ENCODE assay signal across 8 mouse cellular contexts in the genomic region with DNA sequence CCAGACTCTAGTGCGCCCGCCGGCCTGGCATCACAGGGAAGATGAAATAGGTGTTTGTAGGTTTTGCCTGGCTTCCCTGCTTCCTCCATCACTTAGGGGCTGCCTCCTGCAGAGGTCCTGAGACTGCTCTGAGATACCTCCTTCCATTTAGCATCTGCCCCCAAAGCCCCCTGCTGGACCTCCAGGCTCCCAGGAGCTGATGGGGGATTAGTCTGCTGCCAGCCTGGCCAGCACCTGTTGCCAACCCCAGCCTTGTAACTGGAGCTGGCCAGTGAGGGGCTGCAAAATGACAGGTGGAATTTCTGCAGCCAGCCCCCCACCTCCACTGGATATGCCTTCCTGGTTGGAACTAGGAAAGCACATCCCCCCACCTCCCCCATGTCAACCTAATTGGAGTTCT. TPM values are rescaled to one million over a fixed set of nuclear protein-coding genes. Genes with fewer than 3 reads are reported as not detected.
A peak's percentile ranks its signal among the peaks of the same experiment; 100 is the strongest.
DNase-seq lines count a peak whose midpoint lies in the region; ATAC-seq and TF ChIP-seq lines count a peak whose summit lies in the region.

No protein-coding gene starts in this region.

- H3K27ac ChIP-seq in lung, postnatal 0 days (ENCODE audit: low read length) = peak overlapping the region; percentile 98

- H3K27me3 ChIP-seq in lung, postnatal 0 days (replicated peaks; ENCODE audit: insufficient read depth, low read length) = no peaks in the 10 kb centered on the region

- TF ChIP-seq EP300 in lung, postnatal 0 days (IDR thresholded peaks at IDR 0.05) = no peak

- WGBS in lung, postnatal 0 days = 21% methylated on average over 3 of the region's 3 CpGs

- DNase-seq in kidney, postnatal 10 days = peak; percentile 32
- no peak for DNase-seq in kidney, adult 9 months
- DNase-seq in cerebellum, postnatal 25 days = peak; percentile 54 to 62
- DNase-seq in heart, postnatal 10 days = peak; percentile 32 to 41
- no peak for DNase-seq in lung, postnatal 0 days (ENCODE audit: low spot score)
- DNase-seq in adrenal gland, postnatal 36 days = no peak
- no peak for DNase-seq in left cerebral cortex, postnatal 36 days (ENCODE audit: low spot score in 2 of 2)

- no peaks in the 10 kb centered on the region for H3K36me3 ChIP-seq in lung, postnatal 0 days (ENCODE audit: insufficient read depth, low read length)

- H3K4me1 ChIP-seq in lung, postnatal 0 days (ENCODE audit: insufficient read depth, low read depth, low read length) = peaks cover 64% of the 10 kb centered on the region

- peak overlapping the region; percentile 96 for H3K4me2 ChIP-seq in lung, postnatal 0 days (replicated peaks; ENCODE audit: low read depth, low read length)

- no peak for ATAC-seq in lung, postnatal 0 days
- ATAC-seq in inflammation-experienced regulatory T-cells, adult 6 months = no peak

- peak overlapping the region; percentile 40 for H3K4me3 ChIP-seq in lung, postnatal 0 days (ENCODE audit: low read depth, low read length)

- no peaks in the 10 kb centered on the region for H3K9me3 ChIP-seq in lung, postnatal 0 days (ENCODE audit: low read length)

- peak overlapping the region; percentile 54; the same call in 1 of the 2 replicates for H3K9ac ChIP-seq in lung, postnatal 0 days (replicated peaks; ENCODE audit: low read depth)

- TF ChIP-seq CTCF in lung, postnatal 0 days (IDR thresholded peaks at IDR 0.05) = no peak

- intact Hi-C loops in heart, postnatal 10 days (cut with DNase I) = loop anchor here (2.0 kb wide), 1 partner anchor 14 kb away; no protein-coding TSS in a partner anchor
- intact Hi-C loops in left cerebral cortex, postnatal 36 days (cut with DNase I) = no loop called here

RNA-seq across cellular contexts. Expression of gene Rara, which starts 13.2 kb away (rescaled TPM):
- 10 to 100 TPM; 31.9 to 33.0 TPM for total RNA-seq in heart, postnatal 10 days (2021)
- 26.2 and 28.8 TPM in 2 replicates for polyA plus RNA-seq in lung, postnatal 0 days (2015; fragmentation: Nextera tagmentation; extraction: Ambion mirVana)
- 1 to 10 TPM; 7.4 to 8.1 (median 7.6) TPM for polyA plus RNA-seq in inflammation-experienced regulatory T-cells, adult 6 months (2017; shearing (Covaris generic))
- 10 to 100 TPM; 20.0 to 24.5 TPM for total RNA-seq in adrenal gland, postnatal 36 days (2021)
- 10 to 100 TPM; 10.5 to 11.6 TPM for total RNA-seq in left cerebral cortex, postnatal 36 days (2021)

RNA-seq across cellular contexts. Expression of gene Cdc6, which starts 33.2 kb away (rescaled TPM):
- total RNA-seq in heart, postnatal 10 days (2021) = 1 to 10 TPM; 3.3 to 3.6 TPM
- polyA plus RNA-seq in lung, postnatal 0 days (2015; fragmentation: Nextera tagmentation; extraction: Ambion mirVana) = 2.5 and 2.6 TPM in 2 replicates
- polyA plus RNA-seq in inflammation-experienced regulatory T-cells, adult 6 months (2017; shearing (Covaris generic)) = 10 to 100 TPM in 1 of 3 experiments, 1 to 10 TPM in 2; 5.1 to 40.6 (median 5.2) TPM
- total RNA-seq in adrenal gland, postnatal 36 days (2021) = 1 to 10 TPM in 1 of 2 experiments, under 1 TPM in 1; 0.89 to 1.5 TPM
- under 1 TPM; 0.39 to 0.47 TPM for total RNA-seq in left cerebral cortex, postnatal 36 days (2021)

RNA-seq across cellular contexts. Expression of gene Gjd3, which starts 42.0 kb away (rescaled TPM):
- total RNA-seq in heart, postnatal 10 days (2021) = 1 to 10 TPM; 1.3 to 2.0 TPM
- polyA plus RNA-seq in lung, postnatal 0 days (2015; fragmentation: Nextera tagmentation; extraction: Ambion mirVana) = 0.56 and 1.0 TPM in 2 replicates
- not detected for polyA plus RNA-seq in inflammation-experienced regulatory T-cells, adult 6 months (2017; shearing (Covaris generic))
- not detected for total RNA-seq in adrenal gland, postnatal 36 days (2021)
- total RNA-seq in left cerebral cortex, postnatal 36 days (2021) = 1 to 10 TPM; 2.0 TPM

Comparison
In these comparisons a context has a peak if more than half of its experiments do, and no peak if none do; other contexts are left out.
1. DNase-seq: peak in kidney, postnatal 10 days (single experiment), cerebellum, postnatal 25 days (2 of 2) and heart, postnatal 10 days (2 of 2); none in kidney, adult 9 months (single experiment), lung, postnatal 0 days (single experiment), adrenal gland, postnatal 36 days (0 of 2) and left cerebral cortex, postnatal 36 days (0 of 2).